Mouse (Mus musculus): ENCODE measurements around the gene Btbd35f21. TPM values are rescaled to one million over a fixed set of nuclear protein-coding genes. Genes with fewer than 3 reads are reported as not detected.

The Btbd35f21 gene
- not detected in 2 replicates for polyA plus RNA-seq (2012; rRNA removed; ENCODE audit: low replicate concordance)

DNA sequence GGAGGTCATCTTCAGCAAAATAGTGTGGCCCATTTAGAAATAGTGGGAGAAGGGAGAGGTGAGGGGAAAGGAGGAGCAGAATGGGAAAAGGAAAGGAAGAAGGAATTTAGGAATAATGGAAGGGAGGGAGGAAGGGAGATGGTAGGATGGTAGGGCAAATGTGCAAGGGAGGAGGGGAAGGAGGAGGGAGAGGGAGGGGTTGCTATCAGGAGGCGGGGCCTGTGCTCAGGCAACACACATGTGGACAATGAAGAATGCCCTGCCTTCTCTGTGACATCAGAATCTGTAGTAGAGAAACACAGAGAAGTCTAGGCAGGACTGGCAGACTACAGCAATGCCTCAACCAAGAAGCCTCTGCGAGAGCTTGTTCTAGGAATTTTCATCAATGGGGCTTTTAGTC, at the start of gene Btbd35f21:
Gene Btbd35f21, plus strand, starts transcription at position 301 of the 400 bp plus-strand sequence.

Other genes starting within 250 kb of the Btbd35f21 start
- not detected in 2 replicates for gene Btbd35f1, start 166.1 kb upstream of the Btbd35f21 start, polyA plus RNA-seq (2012; rRNA removed; ENCODE audit: low replicate concordance)
- not detected in 2 replicates for gene Gm5926, start 75.4 kb upstream of the Btbd35f21 start, polyA plus RNA-seq (2012; rRNA removed; ENCODE audit: low replicate concordance)
- not detected in 2 replicates for gene Btbd35f30, start 168.5 kb downstream of the Btbd35f21 start, polyA plus RNA-seq (2012; rRNA removed; ENCODE audit: low replicate concordance)
- gene Gm21789, start 215.7 kb downstream of the Btbd35f21 start, polyA plus RNA-seq (2012; rRNA removed; ENCODE audit: low replicate concordance): not detected in 2 replicates
- not detected in 2 replicates for gene Btbd35f5, start 247.8 kb downstream of the Btbd35f21 start, polyA plus RNA-seq (2012; rRNA removed; ENCODE audit: low replicate concordance)